Mouse (Mus musculus): ENCODE measurements around the gene Slc48a1. TPM values are rescaled to one million over a fixed set of nuclear protein-coding genes. Genes with fewer than 3 reads are reported as not detected.

The Slc48a1 gene
- polyA plus RNA-seq, 1 experiment from 2014 or later = 45.1 TPM

DNA sequence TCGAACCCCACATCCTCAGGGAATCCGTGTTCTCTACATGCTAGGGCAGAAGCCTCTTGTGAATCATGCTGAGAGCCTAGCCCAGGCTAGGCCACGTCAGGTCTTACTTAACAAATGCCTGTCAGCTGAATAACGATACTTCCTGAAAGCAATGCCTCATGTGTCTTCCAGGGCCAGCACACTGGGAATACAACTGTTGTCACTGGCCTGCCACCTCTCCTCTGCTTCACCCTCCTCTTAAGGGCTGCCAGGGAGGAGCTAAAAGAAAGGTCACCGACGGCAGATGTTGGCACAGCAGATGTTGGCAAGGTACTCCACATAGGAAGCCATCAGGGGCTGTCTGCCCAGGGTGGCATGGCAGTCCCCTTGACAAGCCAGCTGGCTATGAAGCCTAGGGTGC is 45.7 kb downstream of the Slc48a1 start:
- no peak overlapping the region for H3K4me3 ChIP-seq (ENCODE audit: low read depth, low read length)
- no peak overlapping the region for H3K4me2 ChIP-seq
- H3K27me3 ChIP-seq (ENCODE audit: control insufficient read depth, insufficient read depth, low read length) = no peaks in the 10 kb centered on the region
- peaks cover 3% of the 10 kb centered on the region for H3K36me3 ChIP-seq (ENCODE audit: control insufficient read depth, insufficient read depth, low read length)
- 82% methylated on average over 6 of the region's 6 CpGs for WGBS (ENCODE audit: insufficient replicate concordance)
- H3K9ac ChIP-seq (ENCODE audit: low read depth, low read length) = peak overlapping the region; percentile 47; the same call in 1 of the 2 replicates
- no peak overlapping the region for H3K27ac ChIP-seq (ENCODE audit: low read depth, low read length)
- H3K9me3 ChIP-seq (replicated peaks; ENCODE audit: control insufficient read depth, low read length) = no peaks in the 10 kb centered on the region
- peaks cover 71% of the 10 kb centered on the region for H3K4me1 ChIP-seq (ENCODE audit: control insufficient read depth, insufficient read depth, low read length)
- ATAC-seq (replicated peaks; ENCODE audit: insufficient number of reproducible peaks, low FRiP score, low TSS enrichment) = no peak

DNA sequence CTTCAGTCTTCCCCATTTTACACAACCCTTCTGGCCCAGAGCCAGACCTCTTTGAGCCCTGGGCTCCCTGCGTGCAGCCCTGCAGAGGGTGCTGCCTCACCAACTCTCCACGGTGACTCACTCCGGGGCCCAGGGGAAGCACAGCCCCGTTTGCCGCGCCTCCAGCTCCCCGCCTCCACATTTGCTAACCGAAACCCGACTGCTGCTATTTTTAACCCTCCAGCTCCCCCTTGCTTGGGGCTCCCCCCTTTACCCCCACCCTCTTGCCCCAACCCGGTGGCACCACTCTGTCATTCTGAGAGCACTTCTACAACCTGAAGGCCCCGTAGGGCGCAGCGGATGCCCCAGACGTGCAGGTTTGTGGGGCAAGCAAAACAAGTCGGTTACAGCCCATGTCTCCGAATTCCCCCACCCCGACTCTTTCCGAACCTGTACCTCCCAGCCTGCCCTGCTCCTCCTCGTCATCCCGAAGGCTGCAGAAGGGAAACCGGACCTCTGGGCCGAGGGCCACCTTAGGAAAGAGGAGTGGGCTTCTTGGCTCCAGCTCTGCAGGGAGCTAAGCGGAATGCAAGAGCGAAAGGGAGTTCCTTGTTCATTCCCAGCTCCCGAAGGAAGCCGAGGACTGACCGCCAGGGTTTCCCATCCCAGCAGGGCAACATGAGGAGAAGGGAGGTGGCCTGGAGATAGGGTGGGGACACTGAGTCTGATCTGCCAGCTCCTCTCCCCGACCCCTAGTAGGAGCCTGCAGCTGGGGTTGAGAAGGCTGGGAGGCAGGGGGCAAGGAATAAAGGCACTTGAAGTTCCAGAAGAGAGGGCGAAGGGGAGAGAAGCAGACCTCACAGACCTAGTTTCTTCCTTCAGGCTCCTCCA is 47.0 kb downstream of the Slc48a1 start:
- peak overlapping the region; percentile 54 for H3K27ac ChIP-seq (ENCODE audit: low read depth, low read length)
- H3K36me3 ChIP-seq (ENCODE audit: control insufficient read depth, insufficient read depth, low read length) = peaks cover 3% of the 10 kb centered on the region
- peaks cover 84% of the 10 kb centered on the region for H3K4me1 ChIP-seq (ENCODE audit: control insufficient read depth, insufficient read depth, low read length)
- no peaks in the 10 kb centered on the region for H3K27me3 ChIP-seq (ENCODE audit: control insufficient read depth, insufficient read depth, low read length)
- H3K9ac ChIP-seq (ENCODE audit: low read depth, low read length) = peak overlapping the region; percentile 60
- H3K4me3 ChIP-seq (ENCODE audit: low read depth, low read length) = peak overlapping the region; percentile 26
- ATAC-seq (replicated peaks; ENCODE audit: insufficient number of reproducible peaks, low FRiP score, low TSS enrichment) = no peak
- 6% methylated on average over 29 of the region's 29 CpGs for WGBS (ENCODE audit: insufficient replicate concordance)
- peak overlapping the region; percentile 61 for H3K4me2 ChIP-seq
- no peaks in the 10 kb centered on the region for H3K9me3 ChIP-seq (replicated peaks; ENCODE audit: control insufficient read depth, low read length)

DNA sequence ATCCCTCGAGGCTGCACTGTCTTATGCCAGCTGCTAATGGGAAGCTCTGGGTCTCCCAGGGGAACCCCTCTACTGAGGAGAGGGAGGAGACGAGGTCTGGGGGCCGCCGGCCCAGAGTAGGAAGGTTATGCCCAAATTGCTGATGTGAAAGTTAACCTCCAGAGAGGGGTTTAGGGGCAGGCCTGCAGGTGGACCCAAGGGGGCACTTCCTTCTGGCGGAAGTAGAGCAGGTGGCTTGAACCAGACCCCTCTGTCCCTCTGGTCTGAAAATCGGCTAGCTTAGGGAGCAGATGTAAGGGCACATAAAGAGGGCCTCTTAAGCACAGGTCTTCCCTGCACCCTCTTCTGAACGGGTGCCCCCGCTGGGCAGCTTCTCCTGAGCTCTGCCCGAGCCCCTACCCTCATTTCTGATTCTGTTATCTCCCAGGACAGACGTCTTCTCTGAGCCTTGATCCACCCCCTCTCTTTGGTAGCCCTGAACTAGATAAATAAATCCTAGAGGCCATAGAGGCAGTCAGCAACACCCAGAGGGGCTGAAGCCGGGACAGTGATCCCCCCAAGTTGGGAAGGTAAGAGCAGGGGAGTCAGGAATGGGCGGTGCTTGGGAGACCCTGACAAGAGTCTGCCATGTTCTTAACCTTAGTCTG is 47.7 kb downstream of the Slc48a1 start:
- ATAC-seq (replicated peaks; ENCODE audit: insufficient number of reproducible peaks, low FRiP score, low TSS enrichment) = no peak
- H3K27me3 ChIP-seq (ENCODE audit: control insufficient read depth, insufficient read depth, low read length) = no peaks in the 10 kb centered on the region
- H3K9ac ChIP-seq (ENCODE audit: low read depth, low read length) = peak overlapping the region; percentile 60
- peaks cover 3% of the 10 kb centered on the region for H3K36me3 ChIP-seq (ENCODE audit: control insufficient read depth, insufficient read depth, low read length)
- no peaks in the 10 kb centered on the region for H3K9me3 ChIP-seq (replicated peaks; ENCODE audit: control insufficient read depth, low read length)
- peak overlapping the region; percentile 54 for H3K27ac ChIP-seq (ENCODE audit: low read depth, low read length)
- H3K4me3 ChIP-seq (ENCODE audit: low read depth, low read length) = peak overlapping the region; percentile 1; the same call in 1 of the 2 replicates
- H3K4me1 ChIP-seq (ENCODE audit: control insufficient read depth, insufficient read depth, low read length) = peaks cover 81% of the 10 kb centered on the region
- 37% methylated on average over 12 of the region's 12 CpGs for WGBS (ENCODE audit: insufficient replicate concordance)
- peak overlapping the region; percentile 61 for H3K4me2 ChIP-seq

DNA sequence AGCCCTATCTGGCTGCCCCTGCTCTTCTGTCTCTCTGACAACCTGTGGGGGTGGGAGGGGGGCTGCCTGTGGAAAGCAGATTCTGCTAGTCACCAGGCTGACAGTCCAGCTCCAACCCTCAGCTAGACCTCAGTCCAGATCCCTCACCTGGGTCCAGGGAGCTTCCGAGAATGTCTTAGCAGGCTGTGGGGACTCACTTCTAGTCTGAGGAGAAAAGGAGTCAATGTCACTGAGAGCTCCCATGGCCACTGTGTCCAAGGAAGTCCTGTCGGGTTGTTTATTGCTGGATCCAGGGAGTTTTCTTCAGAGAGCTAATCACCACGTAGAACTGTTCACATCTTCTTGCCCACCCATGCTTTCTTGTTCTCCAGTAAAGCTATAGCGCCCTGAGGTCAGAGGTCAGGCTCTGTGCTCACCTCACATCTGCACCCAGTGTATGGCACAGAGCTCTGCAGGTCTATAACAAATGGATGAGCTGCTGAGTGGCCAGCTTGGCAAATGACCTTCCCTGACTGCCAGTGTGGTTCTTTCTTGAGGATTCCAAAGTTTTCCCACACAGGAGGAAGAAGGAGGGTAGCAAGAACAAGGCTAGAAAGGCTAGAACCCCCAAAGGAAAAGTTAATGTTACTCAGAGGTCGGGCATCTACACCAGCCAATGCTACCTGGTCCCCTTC is 48.4 kb downstream of the Slc48a1 start:
- H3K4me2 ChIP-seq = peak overlapping the region; percentile 61; the same call in 1 of the 2 replicates
- peaks cover 75% of the 10 kb centered on the region for H3K4me1 ChIP-seq (ENCODE audit: control insufficient read depth, insufficient read depth, low read length)
- peaks cover 3% of the 10 kb centered on the region for H3K36me3 ChIP-seq (ENCODE audit: control insufficient read depth, insufficient read depth, low read length)
- no peak overlapping the region for H3K4me3 ChIP-seq (ENCODE audit: low read depth, low read length)
- WGBS (ENCODE audit: insufficient replicate concordance) = 59% methylated on average over 5 of the region's 5 CpGs
- H3K27ac ChIP-seq (ENCODE audit: low read depth, low read length) = no peak overlapping the region
- ATAC-seq (replicated peaks; ENCODE audit: insufficient number of reproducible peaks, low FRiP score, low TSS enrichment) = no peak
- H3K27me3 ChIP-seq (ENCODE audit: control insufficient read depth, insufficient read depth, low read length) = no peaks in the 10 kb centered on the region
- H3K9ac ChIP-seq (ENCODE audit: low read depth, low read length) = no peak overlapping the region
- H3K9me3 ChIP-seq (replicated peaks; ENCODE audit: control insufficient read depth, low read length) = no peaks in the 10 kb centered on the region

DNA sequence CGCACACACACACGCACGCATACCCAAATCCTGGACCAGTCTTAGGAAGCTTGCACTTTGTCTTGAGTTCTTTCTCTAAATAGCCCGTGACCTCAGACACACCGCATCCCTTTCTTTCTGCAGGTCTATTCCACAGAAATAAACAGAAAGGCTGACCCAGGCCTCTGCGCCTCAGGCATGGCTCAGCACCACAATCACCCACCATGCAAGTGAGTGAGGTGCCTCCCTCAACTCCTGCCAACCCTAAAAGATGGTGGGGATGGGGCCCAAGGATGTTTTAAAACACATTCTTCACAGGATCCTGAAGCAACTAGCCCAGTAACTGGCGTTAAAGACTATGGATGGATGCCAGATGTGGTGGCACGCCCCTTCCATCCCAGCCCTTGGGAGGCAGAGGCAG is 49.1 kb downstream of the Slc48a1 start:
- Histone ChIP-seq H3K4me1 (ENCODE audit: control insufficient read depth, insufficient read depth, low read length) (peaks cover 68% of the 10 kb centered on the region), H3K9me3 (replicated peaks; ENCODE audit: control insufficient read depth, low read length) (no peaks in the 10 kb centered on the region), H3K4me3 (ENCODE audit: low read depth, low read length) (no peak overlapping the region), H3K9ac (ENCODE audit: low read depth, low read length) (peak overlapping the region; percentile 43; the same call in 1 of the 2 replicates), H3K27me3 (ENCODE audit: control insufficient read depth, insufficient read depth, low read length) (no peaks in the 10 kb centered on the region), H3K27ac (ENCODE audit: low read depth, low read length) (no peak overlapping the region), H3K36me3 (ENCODE audit: control insufficient read depth, insufficient read depth, low read length) (peaks cover 3% of the 10 kb centered on the region), H3K4me2 (no peak overlapping the region)
- no peak for ATAC-seq (replicated peaks; ENCODE audit: insufficient number of reproducible peaks, low FRiP score, low TSS enrichment)
- 82% methylated on average over 8 of the region's 8 CpGs for WGBS (ENCODE audit: insufficient replicate concordance)

DNA sequence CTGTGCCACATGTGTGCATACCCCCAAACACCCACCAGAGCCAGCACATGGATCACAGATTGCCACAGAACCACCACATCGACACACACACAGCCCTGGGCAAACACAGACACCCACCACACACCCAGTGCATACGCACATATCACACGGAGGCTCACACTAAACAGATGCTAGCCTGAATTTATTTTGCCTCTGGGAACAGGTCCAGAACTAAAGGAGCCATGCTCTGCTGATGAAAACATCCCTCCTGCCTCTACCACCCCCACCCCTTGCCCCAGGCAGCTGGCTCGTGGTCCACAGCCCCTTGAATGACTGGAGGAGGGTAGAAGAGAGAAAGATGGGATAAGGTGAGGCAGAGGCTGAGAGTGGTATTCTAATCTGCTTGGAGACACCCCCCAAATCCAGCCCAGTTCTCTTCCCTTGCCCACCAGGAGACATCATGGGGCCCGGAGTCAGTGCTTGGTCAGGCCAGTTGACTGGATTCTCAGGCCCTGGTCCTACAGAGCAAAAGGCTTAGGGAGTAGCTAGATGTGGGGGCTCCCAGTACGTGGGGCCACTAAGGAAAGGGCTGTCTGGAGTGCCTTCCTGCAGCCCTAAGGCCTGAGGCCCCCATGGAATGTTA is 50.0 kb downstream of the Slc48a1 start:
- H3K9me3 ChIP-seq (replicated peaks; ENCODE audit: control insufficient read depth, low read length) = no peaks in the 10 kb centered on the region
- peak overlapping the region; percentile 96 for H3K27ac ChIP-seq (ENCODE audit: low read depth, low read length)
- peak overlapping the region; percentile 90 for H3K4me3 ChIP-seq (ENCODE audit: low read depth, low read length)
- no peaks in the 10 kb centered on the region for H3K27me3 ChIP-seq (ENCODE audit: control insufficient read depth, insufficient read depth, low read length)
- H3K9ac ChIP-seq (ENCODE audit: low read depth, low read length) = peak overlapping the region; percentile 97
- peak overlapping the region; percentile 83 for H3K4me2 ChIP-seq
- no peak for ATAC-seq (replicated peaks; ENCODE audit: insufficient number of reproducible peaks, low FRiP score, low TSS enrichment)
- H3K36me3 ChIP-seq (ENCODE audit: control insufficient read depth, insufficient read depth, low read length) = peaks cover 3% of the 10 kb centered on the region
- 48% methylated on average over 6 of the region's 6 CpGs for WGBS (ENCODE audit: insufficient replicate concordance)
- peaks cover 59% of the 10 kb centered on the region for H3K4me1 ChIP-seq (ENCODE audit: control insufficient read depth, insufficient read depth, low read length)

DNA sequence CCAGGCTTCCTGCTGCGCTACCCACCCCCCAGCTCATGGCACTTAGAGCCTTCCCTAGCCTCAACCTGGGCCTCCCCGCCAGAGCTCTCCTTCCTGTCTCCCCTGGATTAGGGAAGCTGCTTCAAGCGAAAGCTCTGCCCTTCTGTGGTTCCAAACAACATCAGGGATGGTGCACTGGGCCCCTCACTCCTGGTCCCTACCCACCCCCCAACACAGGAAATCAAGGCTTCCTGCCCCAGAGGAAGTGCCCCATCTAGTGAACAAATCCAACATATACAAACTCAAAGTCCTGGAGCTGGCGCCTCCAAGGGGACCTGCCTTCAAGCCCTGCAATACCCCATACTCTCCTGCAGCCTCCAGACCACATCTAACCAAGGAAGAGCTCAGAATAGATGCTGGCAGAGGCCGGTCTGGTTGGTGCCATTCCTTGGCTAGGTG is 50.6 kb downstream of the Slc48a1 start:
- Histone ChIP-seq H3K9ac (ENCODE audit: low read depth, low read length) (peak overlapping the region; percentile 97), H3K4me2 (peak overlapping the region; percentile 83), H3K9me3 (replicated peaks; ENCODE audit: control insufficient read depth, low read length) (no peaks in the 10 kb centered on the region), H3K4me1 (ENCODE audit: control insufficient read depth, insufficient read depth, low read length) (peaks cover 54% of the 10 kb centered on the region), H3K36me3 (ENCODE audit: control insufficient read depth, insufficient read depth, low read length) (peaks cover 3% of the 10 kb centered on the region), H3K4me3 (ENCODE audit: low read depth, low read length) (peak overlapping the region; percentile 90), H3K27ac (ENCODE audit: low read depth, low read length) (peak overlapping the region; percentile 96), H3K27me3 (ENCODE audit: control insufficient read depth, insufficient read depth, low read length) (no peaks in the 10 kb centered on the region)
- ATAC-seq (replicated peaks; ENCODE audit: insufficient number of reproducible peaks, low FRiP score, low TSS enrichment) = no peak
- WGBS (ENCODE audit: insufficient replicate concordance) = 57% methylated on average over 5 of the region's 5 CpGs

DNA sequence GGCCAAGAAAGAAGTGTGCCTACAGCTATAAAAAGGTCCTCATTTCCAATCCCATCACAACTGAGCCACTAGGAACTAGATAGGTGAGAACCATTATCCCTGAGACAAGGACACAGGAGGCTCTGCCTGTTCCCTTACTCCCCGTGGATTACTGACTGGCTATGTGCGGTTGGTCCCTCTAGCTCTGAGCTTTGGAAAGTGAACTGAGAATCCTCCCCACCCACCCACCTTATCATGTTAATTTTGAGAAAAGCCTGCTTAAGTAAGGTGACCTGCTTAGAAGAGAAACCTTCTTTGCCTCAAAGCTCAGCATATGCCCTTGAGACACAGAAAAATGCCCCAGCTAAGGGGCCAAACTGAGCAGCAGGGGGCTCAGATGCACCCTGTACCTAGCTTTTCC is 51.1 kb downstream of the Slc48a1 start:
- Histone ChIP-seq H3K4me1 (ENCODE audit: control insufficient read depth, insufficient read depth, low read length) (peaks cover 49% of the 10 kb centered on the region), H3K9me3 (replicated peaks; ENCODE audit: control insufficient read depth, low read length) (no peaks in the 10 kb centered on the region), H3K36me3 (ENCODE audit: control insufficient read depth, insufficient read depth, low read length) (no peaks in the 10 kb centered on the region), H3K27ac (ENCODE audit: low read depth, low read length) (peak overlapping the region; percentile 96), H3K27me3 (ENCODE audit: control insufficient read depth, insufficient read depth, low read length) (no peaks in the 10 kb centered on the region), H3K9ac (ENCODE audit: low read depth, low read length) (peak overlapping the region; percentile 97), H3K4me2 (peak overlapping the region; percentile 83), H3K4me3 (ENCODE audit: low read depth, low read length) (peak overlapping the region; percentile 90)
- no peak for ATAC-seq (replicated peaks; ENCODE audit: insufficient number of reproducible peaks, low FRiP score, low TSS enrichment)
- 42% methylated on average over 2 of the region's 2 CpGs for WGBS (ENCODE audit: insufficient replicate concordance)

Measured in heart, embryonic 11.5 days (tissue).